Mouse (Mus musculus): ENCODE data around the gene Cnpy3.

Gene Cnpy3

GRCm38 (mm10) chr17:46712442-46712841 is 39.6 kb downstream of the Cnpy3 start:
- DNase-seq: no peak

GRCm38 (mm10) chr17:46711612-46712271 is 40.3 kb downstream of the Cnpy3 start:
- DNase-seq: peak; percentile 34 to 49

DNA sequence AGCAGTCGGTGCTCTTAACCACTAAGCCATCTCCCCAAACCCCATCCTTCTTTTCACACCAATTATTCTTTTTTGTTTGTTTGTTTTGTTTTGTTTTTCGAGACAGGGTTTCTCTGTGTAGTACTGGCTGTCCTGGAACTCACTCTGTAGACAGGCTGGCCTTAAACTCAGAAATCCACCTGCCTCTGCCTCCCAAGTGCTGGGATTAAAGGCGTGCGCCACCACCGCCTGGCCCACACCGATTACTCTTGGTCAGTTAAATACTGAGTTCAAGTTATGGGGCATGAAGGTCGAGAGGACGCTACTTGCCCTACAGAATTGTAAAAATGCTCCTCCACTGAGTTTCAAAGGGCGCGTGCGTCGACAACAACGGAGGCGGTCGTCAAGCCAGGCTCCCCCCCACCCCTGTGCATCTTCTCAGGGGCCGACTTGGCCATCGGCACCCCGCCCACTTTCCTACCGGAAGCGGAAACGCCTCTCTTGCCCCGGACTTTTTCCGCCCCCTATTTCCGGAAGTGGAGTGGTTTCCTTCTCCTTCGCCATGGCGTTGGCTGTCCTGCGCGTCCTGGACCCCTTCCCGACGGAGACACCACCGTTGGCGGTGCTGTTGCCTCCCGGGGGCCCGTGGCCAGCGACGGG is 40.9 kb downstream of the Cnpy3 start, which contains the start of gene Pex6:
TSS of gene Pex6 (plus strand) at position 505 of the 639 bp plus-strand sequence.
- peak; percentile 93 to 95 for DNase-seq

GRCm38 (mm10) chr17:46706375-46707089 is 45.5 kb downstream of the Cnpy3 start:
- no peak for DNase-seq

DNA sequence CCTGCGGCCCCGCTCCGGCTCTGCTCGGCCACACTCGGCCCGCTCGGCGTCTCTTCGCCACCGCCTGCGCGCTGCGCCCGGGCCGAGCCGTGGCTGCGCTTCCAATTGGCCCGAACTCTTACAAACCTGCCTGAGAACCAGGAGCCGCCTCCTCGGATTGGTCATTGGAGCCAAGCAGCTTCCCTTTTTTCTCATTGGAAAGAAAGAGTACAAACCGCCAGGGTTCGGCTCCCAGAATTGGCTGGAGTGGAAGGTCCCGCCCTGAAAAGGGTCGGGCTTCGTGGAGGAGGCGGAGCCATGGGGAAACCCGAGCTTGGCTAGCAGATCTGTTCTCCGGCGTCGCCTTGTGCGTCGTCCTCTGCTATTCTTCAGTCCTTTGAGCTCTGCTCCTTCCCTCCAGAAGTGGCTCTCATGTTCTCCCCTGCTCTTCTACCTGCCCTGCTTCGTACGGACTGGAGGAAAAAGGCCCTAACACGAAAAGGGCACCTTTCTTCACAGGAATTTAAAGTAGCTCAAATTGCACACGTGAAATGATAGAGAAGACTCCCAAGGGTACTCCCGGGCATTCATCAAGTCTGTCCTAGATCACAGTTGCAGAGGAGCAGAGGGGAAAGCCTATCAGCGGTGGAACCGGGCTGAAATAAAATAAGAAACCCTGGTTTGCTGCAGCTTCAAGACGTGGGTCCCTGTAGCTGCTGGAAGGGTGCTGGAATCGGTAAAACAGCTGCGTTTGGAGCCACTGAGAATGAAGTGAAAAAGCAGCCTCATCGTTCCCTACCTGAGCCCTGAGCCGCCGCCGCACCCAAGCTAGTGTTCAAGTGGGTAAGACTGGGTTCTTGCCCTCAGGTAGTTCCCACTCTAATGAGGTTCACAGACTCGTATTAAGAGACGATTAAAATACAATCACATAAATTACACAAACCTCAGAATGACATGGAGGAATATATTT is 46.9 kb downstream of the Cnpy3 start, which contains the start of gene Ppp2r5d:
TSS of gene Ppp2r5d (minus strand) at position 225 of the 949 bp plus-strand sequence.
- DNase-seq: peak; percentile 94

GRCm38 (mm10) chr17:46703971-46704886 is 47.8 kb downstream of the Cnpy3 start:
- DNase-seq: no peak

- no peak for DNase-seq
Observed at GRCm38 (mm10) chr17:46702506-46702905, 49.5 kb downstream of the Cnpy3 start.

GRCm38 (mm10) chr17:46702100-46702499 is 49.9 kb downstream of the Cnpy3 start:
- no peak for DNase-seq

DNA sequence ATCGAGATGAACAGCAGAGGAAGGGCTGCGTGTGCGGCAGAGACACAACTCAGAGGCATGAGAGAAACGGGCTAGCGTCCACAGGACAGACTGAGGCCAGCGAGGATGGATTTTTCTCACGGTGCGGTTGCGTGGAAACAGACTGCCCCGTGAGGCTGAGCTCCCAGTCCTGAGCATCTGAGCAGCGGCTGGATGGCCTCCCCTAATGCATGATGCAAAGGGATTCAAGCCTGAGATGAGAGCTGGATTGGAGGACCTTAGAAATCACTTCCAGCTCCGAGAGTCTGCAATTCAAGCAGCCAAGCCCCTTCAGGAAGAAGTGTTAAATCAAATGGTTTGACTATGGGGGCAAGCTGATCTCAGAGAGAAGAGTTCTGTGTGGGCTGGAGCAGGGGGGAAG is 50.5 kb downstream of the Cnpy3 start:
- DNase-seq: no peak

- peak; percentile 60 to 64 for DNase-seq
Observed at GRCm38 (mm10) chr17:46699912-46700311, 52.1 kb downstream of the Cnpy3 start.

GRCm38 (mm10) chr17:46699245-46699644 is 52.8 kb downstream of the Cnpy3 start:
- DNase-seq: no peak

- no peak for DNase-seq
Observed at GRCm38 (mm10) chr17:46698515-46698914, 53.5 kb downstream of the Cnpy3 start.

- DNase-seq: no peak
Observed at GRCm38 (mm10) chr17:46694517-46695063, 57.4 kb downstream of the Cnpy3 start.

- DNase-seq: no peak
Observed at GRCm38 (mm10) chr17:46691390-46691789, 60.6 kb downstream of the Cnpy3 start.

DNA sequence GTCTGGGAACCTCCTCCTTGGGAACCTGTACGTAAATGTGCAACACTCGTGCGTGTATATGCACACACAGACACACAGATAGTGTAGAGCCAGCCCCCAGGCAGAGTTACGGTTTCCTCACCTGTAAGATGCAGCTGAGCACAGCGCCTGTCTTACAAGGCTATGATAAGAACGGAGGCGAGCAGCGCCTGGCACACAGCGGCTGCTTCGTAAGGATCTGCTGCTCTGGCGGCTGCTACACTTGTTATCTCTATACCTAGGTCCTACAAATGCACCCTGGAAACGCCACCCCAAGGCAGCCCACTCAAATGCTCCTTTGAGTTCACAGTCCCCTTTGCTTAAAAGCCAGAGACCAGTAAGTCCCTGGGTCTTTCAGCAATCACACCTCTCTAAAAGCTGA is 61.3 kb downstream of the Cnpy3 start:
- DNase-seq: no peak

DNA sequence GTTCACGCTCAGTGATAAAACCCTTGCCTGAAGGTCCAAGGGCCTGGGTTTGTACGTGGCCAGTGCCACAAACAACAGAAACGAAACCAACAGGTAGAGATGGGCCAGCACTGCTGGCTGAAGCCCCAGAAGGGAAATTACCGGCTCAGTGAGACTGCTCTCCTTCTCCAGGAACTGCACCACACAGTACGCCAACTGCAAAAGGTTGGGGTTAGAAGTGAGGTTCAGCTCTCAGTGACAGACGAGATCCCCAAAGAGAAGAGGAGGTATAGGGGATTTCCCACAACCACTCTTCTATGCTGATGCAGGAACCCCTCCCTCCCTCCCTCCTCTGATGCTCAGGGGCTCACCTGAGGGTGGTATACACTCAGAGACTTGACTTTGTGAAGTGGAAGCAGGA is 66.1 kb downstream of the Cnpy3 start:
- DNase-seq: no peak
